Mouse (Mus musculus): ENCODE measurements around the gene Mta2. TPM values are rescaled to one million over a fixed set of nuclear protein-coding genes. Genes with fewer than 3 reads are reported as not detected.

Gene Mta2
- polyA plus RNA-seq, 1 experiment from 2014 or later: 53.1 TPM

DNA sequence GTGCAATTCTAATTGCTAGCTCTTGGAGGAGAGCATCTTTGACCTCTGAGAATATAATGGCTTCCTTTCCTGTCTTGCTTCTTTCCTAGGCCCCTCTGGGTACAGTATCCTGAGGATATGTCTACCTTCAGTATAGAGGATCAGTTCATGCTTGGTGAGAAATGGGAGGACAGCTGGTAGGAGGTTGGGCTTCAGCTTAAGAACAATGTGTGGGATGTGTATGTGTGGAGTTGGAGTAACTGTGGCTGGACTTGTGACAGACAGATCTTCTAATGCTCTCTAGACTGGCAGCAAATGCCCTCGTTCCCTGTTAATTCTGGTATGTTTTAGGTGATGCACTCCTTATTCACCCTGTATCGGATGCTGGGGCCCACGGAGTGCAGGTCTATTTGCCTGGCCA, 27.5 kb upstream of the Mta2 start:
- H3K27me3 ChIP-seq (replicated peaks; ENCODE audit: control insufficient read depth, insufficient read depth, low read length): no peaks in the 10 kb centered on the region
- no peak for ATAC-seq
- no peak overlapping the region for H3K9ac ChIP-seq (ENCODE audit: low read depth, low read length)
- WGBS: 96% methylated on average over 3 of the region's 3 CpGs
- no peaks in the 10 kb centered on the region for H3K4me1 ChIP-seq (replicated peaks; ENCODE audit: control insufficient read depth, insufficient read depth, low read length)
- H3K9me3 ChIP-seq (ENCODE audit: control insufficient read depth): no peaks in the 10 kb centered on the region
- H3K4me3 ChIP-seq (ENCODE audit: low read depth, low read length): no peak overlapping the region
- H3K36me3 ChIP-seq (ENCODE audit: control insufficient read depth, insufficient read depth): peaks cover 76% of the 10 kb centered on the region
- H3K4me2 ChIP-seq (replicated peaks; ENCODE audit: low read depth): no peak overlapping the region
- no peak for TF ChIP-seq CTCF (IDR thresholded peaks at IDR 0.05; ENCODE audit: low read depth)
- H3K27ac ChIP-seq (ENCODE audit: low read depth, low read length): no peak overlapping the region

DNA sequence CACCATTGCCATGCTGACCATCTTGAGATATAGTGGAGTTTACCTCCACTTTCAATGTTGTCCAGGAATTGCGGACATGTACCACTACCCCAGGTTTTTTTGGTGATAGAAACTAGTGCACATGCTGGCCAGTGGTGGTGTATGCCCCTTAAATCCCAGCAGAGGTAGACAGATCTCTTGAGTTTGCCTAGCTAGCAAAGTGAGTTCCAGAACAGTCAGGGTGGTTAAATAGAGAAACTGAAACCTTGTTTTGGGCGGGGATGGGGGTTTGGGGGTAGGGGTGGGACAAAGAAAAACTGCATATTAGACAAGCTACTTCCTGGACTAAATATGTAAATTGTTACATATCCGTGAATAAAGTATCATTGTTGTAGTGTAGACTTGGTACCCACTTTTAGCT, 22.7 kb upstream of the Mta2 start:
- H3K4me3 ChIP-seq (ENCODE audit: low read depth, low read length): no peak overlapping the region

DNA sequence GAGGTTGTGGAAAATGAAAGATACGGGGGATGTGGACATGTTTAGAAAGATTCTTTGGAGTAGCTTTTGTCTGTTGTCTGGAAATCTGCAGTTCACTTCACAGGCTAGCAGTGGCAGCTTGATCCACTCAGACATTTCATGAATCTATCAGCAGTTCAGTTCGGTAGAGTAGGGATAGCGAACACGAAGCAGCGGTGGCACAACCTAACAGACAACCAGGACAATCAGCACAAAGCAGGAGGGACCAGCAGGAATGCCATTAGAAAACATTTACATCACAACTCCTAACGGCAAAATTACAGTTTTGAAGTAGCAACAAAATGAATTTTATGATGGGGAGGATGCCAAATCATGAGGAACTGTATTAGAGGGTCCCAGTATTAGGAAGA, 22.0 kb upstream of the Mta2 start:
- peak overlapping the region; percentile 80 for H3K4me3 ChIP-seq (ENCODE audit: low read depth, low read length)
- TF ChIP-seq CTCF (IDR thresholded peaks at IDR 0.05; ENCODE audit: low read depth): no peak
- 0 out of 2 replicates have a peak, but pooled peaks cover 5% of the 10 kb centered on the region for H3K4me1 ChIP-seq (replicated peaks; ENCODE audit: control insufficient read depth, insufficient read depth, low read length)
- peak overlapping the region; percentile 92 for H3K27ac ChIP-seq (ENCODE audit: low read depth, low read length)
- WGBS: 66% methylated on average over 6 of the region's 6 CpGs
- ATAC-seq: no peak
- peak overlapping the region; percentile 83 for H3K4me2 ChIP-seq (replicated peaks; ENCODE audit: low read depth)
- no peaks in the 10 kb centered on the region for H3K27me3 ChIP-seq (replicated peaks; ENCODE audit: control insufficient read depth, insufficient read depth, low read length)
- peak overlapping the region; percentile 68 for H3K9ac ChIP-seq (ENCODE audit: low read depth, low read length)
- peaks cover 31% of the 10 kb centered on the region for H3K36me3 ChIP-seq (ENCODE audit: control insufficient read depth, insufficient read depth)
- no peaks in the 10 kb centered on the region for H3K9me3 ChIP-seq (ENCODE audit: control insufficient read depth)

More for the DNA sequence above, 22.7 kb upstream of the Mta2 start:
- H3K9me3 ChIP-seq (ENCODE audit: control insufficient read depth): no peaks in the 10 kb centered on the region
- TF ChIP-seq CTCF (IDR thresholded peaks at IDR 0.05; ENCODE audit: low read depth): no peak
- WGBS: 84% methylated on average over 3 of the region's 3 CpGs
- no peaks in the 10 kb centered on the region for H3K27me3 ChIP-seq (replicated peaks; ENCODE audit: control insufficient read depth, insufficient read depth, low read length)
- no peak for ATAC-seq
- no peak overlapping the region for H3K27ac ChIP-seq (ENCODE audit: low read depth, low read length)
- H3K9ac ChIP-seq (ENCODE audit: low read depth, low read length): no peak overlapping the region
- H3K4me2 ChIP-seq (replicated peaks; ENCODE audit: low read depth): no peak overlapping the region
- 0 out of 2 replicates have a peak, but pooled peaks cover 5% of the 10 kb centered on the region for H3K4me1 ChIP-seq (replicated peaks; ENCODE audit: control insufficient read depth, insufficient read depth, low read length)
- peaks cover 38% of the 10 kb centered on the region for H3K36me3 ChIP-seq (ENCODE audit: control insufficient read depth, insufficient read depth)

DNA sequence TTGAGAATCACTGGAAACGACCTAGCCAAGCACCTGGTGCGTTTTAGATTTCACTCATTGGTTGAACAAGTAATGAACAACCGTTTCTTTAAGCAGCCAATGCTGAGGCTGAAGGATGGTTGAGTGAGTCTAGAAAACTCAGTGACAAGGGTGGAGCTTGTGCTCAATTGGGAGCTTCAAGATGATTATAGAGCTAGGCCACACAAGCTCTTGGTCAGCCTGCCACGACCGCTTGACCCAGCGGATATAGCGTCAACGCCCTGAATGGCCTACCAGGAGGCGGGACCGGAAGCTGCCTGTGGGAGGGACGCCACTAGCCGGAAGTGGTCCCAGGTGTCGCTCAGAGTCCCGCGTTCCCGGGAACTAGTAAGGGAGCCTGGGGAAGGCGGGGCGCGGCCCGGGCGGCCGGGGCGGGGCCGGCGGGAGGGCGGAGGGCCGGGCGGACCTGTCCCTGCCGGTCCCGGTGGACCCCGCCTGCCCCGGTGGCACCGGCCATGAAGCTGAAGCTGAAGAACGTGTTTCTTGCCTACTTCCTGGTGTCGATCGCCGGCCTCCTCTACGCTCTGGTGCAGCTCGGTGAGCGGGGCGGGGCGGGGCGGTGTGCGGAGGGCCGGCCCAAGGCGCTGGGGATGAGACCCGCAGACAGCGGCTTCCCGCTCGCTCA, 21.5 kb upstream of the Mta2 start, which contains the start of gene B3gat3:
TSS of gene B3gat3 (plus strand) at position 302 of the 664 bp plus-strand sequence.
- H3K27ac ChIP-seq (ENCODE audit: low read depth, low read length): peak within 1 kb of the TSS; percentile 92
- TF ChIP-seq CTCF (IDR thresholded peaks at IDR 0.05; ENCODE audit: low read depth): no peak
- 0 out of 2 replicates have a peak, but pooled peaks cover 5% of the 10 kb centered on the region for H3K4me1 ChIP-seq (replicated peaks; ENCODE audit: control insufficient read depth, insufficient read depth, low read length)
- no peaks in the 10 kb centered on the region for H3K27me3 ChIP-seq (replicated peaks; ENCODE audit: control insufficient read depth, insufficient read depth, low read length)
- ATAC-seq: peak; percentile 95
- H3K4me3 ChIP-seq (ENCODE audit: low read depth, low read length): peak within 1 kb of the TSS; percentile 80
- H3K36me3 ChIP-seq (ENCODE audit: control insufficient read depth, insufficient read depth): peaks cover 27% of the 10 kb centered on the region
- no peaks in the 10 kb centered on the region for H3K9me3 ChIP-seq (ENCODE audit: control insufficient read depth)
- 3% methylated on average over 46 of the region's 50 CpGs for WGBS
- H3K4me2 ChIP-seq (replicated peaks; ENCODE audit: low read depth): peak within 1 kb of the TSS; percentile 83
- H3K9ac ChIP-seq (ENCODE audit: low read depth, low read length): peak within 1 kb of the TSS; percentile 68

DNA sequence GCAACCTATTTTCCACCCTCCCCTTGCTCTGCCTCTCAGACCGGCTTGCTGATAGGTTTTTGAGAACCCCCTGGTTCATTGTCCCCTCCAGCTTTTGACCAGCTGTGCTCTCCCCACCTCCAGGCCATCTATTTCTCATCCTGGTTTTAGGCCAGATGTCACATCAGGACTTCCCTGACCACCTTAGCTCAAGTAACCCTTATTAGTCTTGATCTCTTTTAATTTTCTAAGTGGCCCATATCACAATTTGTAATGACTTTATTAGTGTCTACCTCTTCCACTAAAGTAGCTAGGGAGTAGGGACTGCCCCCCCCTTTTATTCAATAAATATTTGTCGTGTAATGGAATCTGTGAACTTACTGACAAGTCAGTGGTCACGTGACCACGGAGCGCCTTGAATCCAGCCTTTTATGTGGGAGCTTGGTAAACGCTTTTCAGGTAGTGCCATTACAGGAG, 20.8 kb upstream of the Mta2 start:
- WGBS: 1% methylated on average over 6 of the region's 6 CpGs
- TF ChIP-seq CTCF (IDR thresholded peaks at IDR 0.05; ENCODE audit: low read depth): no peak
- 0 out of 2 replicates have a peak, but pooled peaks cover 5% of the 10 kb centered on the region for H3K4me1 ChIP-seq (replicated peaks; ENCODE audit: control insufficient read depth, insufficient read depth, low read length)
- H3K9ac ChIP-seq (ENCODE audit: low read depth, low read length): peak overlapping the region; percentile 68
- peak overlapping the region; percentile 80 for H3K4me3 ChIP-seq (ENCODE audit: low read depth, low read length)
- H3K4me2 ChIP-seq (replicated peaks; ENCODE audit: low read depth): peak overlapping the region; percentile 83
- H3K36me3 ChIP-seq (ENCODE audit: control insufficient read depth, insufficient read depth): peaks cover 27% of the 10 kb centered on the region
- ATAC-seq: peak; percentile 11; the same call in 1 of the 2 replicates
- H3K27ac ChIP-seq (ENCODE audit: low read depth, low read length): peak overlapping the region; percentile 92
- H3K9me3 ChIP-seq (ENCODE audit: control insufficient read depth): no peaks in the 10 kb centered on the region
- H3K27me3 ChIP-seq (replicated peaks; ENCODE audit: control insufficient read depth, insufficient read depth, low read length): no peaks in the 10 kb centered on the region

DNA sequence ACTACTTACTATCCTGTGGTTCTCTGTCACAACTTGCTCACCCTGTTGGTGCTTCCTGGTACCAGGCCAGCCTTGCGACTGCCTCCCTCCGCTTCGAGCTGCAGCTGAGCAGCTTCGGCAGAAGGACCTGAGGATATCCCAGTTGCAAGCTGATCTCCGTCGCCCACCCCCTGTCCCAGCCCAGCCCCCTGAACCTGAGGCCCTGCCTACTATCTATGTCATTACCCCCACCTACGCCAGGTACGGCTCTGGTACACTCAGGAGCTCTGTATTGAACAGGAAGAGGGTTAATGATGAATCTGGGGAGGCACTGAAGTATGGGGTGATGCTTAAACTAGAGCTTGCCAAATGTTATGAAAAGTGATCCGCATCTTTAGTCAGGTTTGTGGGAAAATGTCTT, 19.9 kb upstream of the Mta2 start:
- Histone ChIP-seq H3K27me3 (replicated peaks; ENCODE audit: control insufficient read depth, insufficient read depth, low read length) (no peaks in the 10 kb centered on the region), H3K4me2 (replicated peaks; ENCODE audit: low read depth) (peak overlapping the region; percentile 83), H3K27ac (ENCODE audit: low read depth, low read length) (peak overlapping the region; percentile 92; the same call in 1 of the 2 replicates), H3K36me3 (ENCODE audit: control insufficient read depth, insufficient read depth) (peaks cover 22% of the 10 kb centered on the region; the same call in 1 of the 2 replicates), H3K4me1 (replicated peaks; ENCODE audit: control insufficient read depth, insufficient read depth, low read length) (0 out of 2 replicates have a peak, but pooled peaks cover 5% of the 10 kb centered on the region), H3K4me3 (ENCODE audit: low read depth, low read length) (peak overlapping the region; percentile 80; the same call in 1 of the 2 replicates), H3K9ac (ENCODE audit: low read depth, low read length) (no peak overlapping the region), H3K9me3 (ENCODE audit: control insufficient read depth) (no peaks in the 10 kb centered on the region)
- no peak for ATAC-seq
- WGBS: 68% methylated on average over 9 of the region's 9 CpGs
- TF ChIP-seq CTCF (IDR thresholded peaks at IDR 0.05; ENCODE audit: low read depth): no peak

Measured in intestine, postnatal 0 days (tissue).